Mouse (Mus musculus) spleen, adult 12 weeks (tissue): ENCODE results near the gene Gm17416.

ENCODE experiments used
- DNase-seq: peaks from one replicate; pipeline ENCODE4 v3.0.0; 2022; ENCODE audit warnings: low spot score

Gm17416 gene

DNA sequence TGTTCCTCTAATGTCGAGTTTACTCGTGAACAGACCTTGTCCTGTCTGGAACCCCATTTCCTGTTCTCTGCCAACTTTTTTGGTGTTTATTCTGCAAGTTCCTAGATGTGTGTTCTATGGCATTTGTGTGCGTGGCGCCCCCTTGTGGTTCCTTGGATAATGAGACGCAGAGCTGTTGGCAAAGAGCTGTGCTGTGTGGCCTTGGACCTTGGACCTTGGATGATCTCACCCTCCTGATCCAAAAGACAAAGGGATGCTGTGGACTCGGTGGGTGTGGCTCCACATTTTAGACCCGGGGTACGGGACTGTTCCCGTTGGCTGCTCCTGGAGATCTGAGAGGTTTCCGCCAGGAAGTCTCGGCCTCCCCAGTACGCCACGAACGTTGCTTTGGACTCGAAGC is 34.9 kb downstream of the Gm17416 start, which contains the start of gene Defb36:
Gene Defb36 (plus strand): TSS at position 271 of the 400 bp plus-strand sequence.
- DNase-seq = no peak

DNA sequence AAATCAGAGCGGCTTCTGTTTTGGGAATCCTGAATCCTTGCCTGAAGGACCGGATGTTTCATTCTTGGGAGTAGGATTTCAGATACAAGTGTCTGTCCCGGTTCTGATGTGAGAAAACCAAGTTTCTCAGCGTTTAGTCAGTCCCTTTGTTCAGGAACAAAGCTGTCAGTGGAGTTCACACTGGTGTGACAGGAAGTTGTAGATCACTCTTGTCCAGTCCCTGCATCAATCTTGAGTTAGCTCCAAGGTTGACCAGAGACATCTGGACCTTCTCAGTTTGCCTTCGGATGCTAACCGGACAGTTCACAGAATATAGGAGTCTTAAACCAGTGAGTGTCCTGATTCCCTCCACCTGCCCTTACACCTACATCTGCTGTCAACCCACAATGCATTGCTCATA is 38.6 kb downstream of the Gm17416 start:
- DNase-seq = no peak

- DNase-seq = no peak
Measured at GRCm38 (mm10) chr2:152608719-152609118, 39.6 kb downstream of the Gm17416 start.

DNA sequence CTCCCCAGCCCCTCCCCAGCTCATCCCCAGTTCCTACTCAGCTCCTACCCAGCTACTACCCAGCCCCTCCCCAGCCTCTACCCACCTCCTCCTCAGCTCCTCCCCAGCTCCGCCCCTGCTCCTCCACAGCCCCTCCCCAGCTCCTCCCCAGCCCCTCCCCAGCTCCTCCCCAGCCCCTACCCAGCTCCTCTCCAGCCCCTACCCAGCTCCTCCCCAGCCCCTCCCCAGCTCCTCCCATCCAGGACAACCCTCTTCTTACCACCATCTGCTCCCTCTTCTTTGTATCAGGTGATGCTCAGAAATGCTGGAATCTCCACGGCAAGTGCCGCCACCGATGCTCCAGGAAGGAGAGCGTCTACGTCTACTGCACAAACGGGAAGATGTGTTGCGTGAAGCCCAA is 43.1 kb downstream of the Gm17416 start:
- no peak for DNase-seq

- peak; percentile 8 for DNase-seq
Measured at GRCm38 (mm10) chr2:152615563-152615962, 46.4 kb downstream of the Gm17416 start.

DNA sequence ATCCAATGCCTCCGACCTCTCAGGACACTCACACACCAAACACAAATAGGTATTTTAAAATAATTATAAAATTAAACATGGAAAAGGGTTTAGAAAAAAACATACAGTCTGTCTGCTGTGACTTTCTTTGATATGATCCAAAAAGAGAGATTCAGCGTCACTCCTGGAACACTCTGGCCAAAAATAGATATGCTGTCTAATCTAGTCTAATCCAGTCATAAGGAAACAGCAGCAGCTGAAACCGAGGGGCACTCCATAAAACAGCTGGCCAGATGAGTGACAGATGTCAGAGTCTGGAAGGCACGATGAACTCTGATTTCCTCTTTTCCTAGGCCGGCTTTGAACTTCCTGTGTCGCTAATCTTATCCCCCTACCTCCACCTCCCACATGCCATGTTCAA is 47.3 kb downstream of the Gm17416 start:
- no peak for DNase-seq

GRCm38 (mm10) chr2:152617374-152617773 is 48.2 kb downstream of the Gm17416 start:
- no peak for DNase-seq
